Mouse (Mus musculus): ENCODE measurements around the gene Klhl22. TPM values are rescaled to one million over a fixed set of nuclear protein-coding genes. Genes with fewer than 3 reads are reported as not detected.

The Klhl22 gene
- total and polyA plus RNA-seq, 3 experiments: not detected

DNA sequence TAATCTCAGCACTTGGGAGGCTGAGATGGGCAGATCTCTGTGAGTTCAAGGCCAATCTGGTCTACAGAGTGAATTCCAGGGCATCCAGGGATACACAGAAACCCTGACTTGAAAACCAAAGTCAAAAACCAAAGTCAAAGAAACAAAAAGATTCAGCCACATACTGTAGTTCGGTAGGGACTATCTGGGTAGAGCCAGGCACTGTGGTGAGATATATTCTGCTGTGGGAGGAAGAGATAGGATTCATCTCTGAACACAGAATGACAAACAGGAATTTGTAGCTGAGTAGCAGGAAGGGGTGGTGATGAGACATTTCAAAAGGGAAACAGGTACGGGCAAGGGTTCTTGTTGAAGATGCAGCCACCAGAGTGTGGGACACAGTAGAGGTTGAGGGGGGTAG, 68.8 kb downstream of the Klhl22 start:
- dilution Hi-C loops (cut with MboI; ENCODE audit: extremely low pct_ligation_motif_present, extremely low pct_unique_long_range_greater_than_20kb, low sequenced_read_pairs): no loop called here
- H3K4me2 ChIP-seq (ENCODE audit: insufficient read depth, low read depth, poor library complexity, severe bottlenecking): no peak overlapping the region
- no peaks in the 10 kb centered on the region for H3K9me3 ChIP-seq (replicated peaks; ENCODE audit: low read length)
- no peaks in the 10 kb centered on the region for H3K79me2 ChIP-seq (replicated peaks; ENCODE audit: control insufficient read depth, extremely low read depth, insufficient read depth, poor library complexity, severe bottlenecking)
- TF ChIP-seq HCFC1 (IDR thresholded peaks at IDR 0.05; ENCODE audit: low read depth, low read length) (no peak), MAX (IDR thresholded peaks at IDR 0.05; ENCODE audit: low read length) (no peak), MXI1 (IDR thresholded peaks at IDR 0.05; ENCODE audit: low read depth, low read length) (no peak), IRF4 (IDR thresholded peaks at IDR 0.05; ENCODE audit: low read depth, low read length) (no peak), JUND (conservative IDR thresholded peaks at IDR 0.05; ENCODE audit: low read depth, low read length) (no peak), RCOR1 (conservative IDR thresholded peaks at IDR 0.05; ENCODE audit: low read depth, low read length) (no peak), USF2 (conservative IDR thresholded peaks at IDR 0.05; ENCODE audit: low read depth, low read length) (no peak), SMC3 (IDR thresholded peaks at IDR 0.05; ENCODE audit: low read depth, low read length) (no peak), JUN (IDR thresholded peaks at IDR 0.05; ENCODE audit: insufficient read depth, low read depth, low read length) (no peak), MAFK (IDR thresholded peaks at IDR 0.05; ENCODE audit: insufficient replicate concordance, low read length) (no peak), CTCF (conservative IDR thresholded peaks at IDR 0.05 in 1 of 2, IDR thresholded peaks at IDR 0.05 in 1 of 2; ENCODE audit: low read depth in 2 of 2, low read length in 2 of 2) (no peak), NRF1 (IDR thresholded peaks at IDR 0.05; ENCODE audit: low read depth, low read length) (no peak), USF1 (IDR thresholded peaks at IDR 0.05; ENCODE audit: low read depth, low read length) (no peak), ZKSCAN1 (IDR thresholded peaks at IDR 0.05; ENCODE audit: borderline replicate concordance, low read depth, low read length) (no peak), NELFE (IDR thresholded peaks at IDR 0.05; ENCODE audit: low read depth, low read length) (no peak), ETS1 (conservative IDR thresholded peaks at IDR 0.05; ENCODE audit: low read depth, low read length) (no peak), CHD1 (IDR thresholded peaks at IDR 0.05; ENCODE audit: low read depth, low read length) (no peak), ELF1 (IDR thresholded peaks at IDR 0.05; ENCODE audit: low read depth, low read length) (no peak), UBTF (IDR thresholded peaks at IDR 0.05; ENCODE audit: low read depth, low read length) (no peak)
- no peak overlapping the region for H3K27ac ChIP-seq (ENCODE audit: insufficient read depth, low read depth)
- no peak overlapping the region for H3K9ac ChIP-seq (ENCODE audit: insufficient read depth, low read depth)
- no peak overlapping the region for H3K4me3 ChIP-seq (replicated peaks in 1 of 3; ENCODE audit: low read depth in 2 of 3, low read length in 2 of 3, poor library complexity in 1 of 3)
- no peaks in the 10 kb centered on the region for H3K4me1 ChIP-seq (ENCODE audit: control insufficient read depth in 1 of 2, insufficient read depth in 2 of 2)
- in situ Hi-C loops (cut with MboI; ENCODE audit: low pct_ligation_motif_present, low pct_unique_long_range_greater_than_20kb, low sequenced_read_pairs): no loop called here
- DNase-seq (ENCODE audit: extremely low read depth): no peak
- H3K36me3 ChIP-seq (replicated peaks in 1 of 2; ENCODE audit: control insufficient read depth in 1 of 2, insufficient read depth in 1 of 2, low read length in 1 of 2): no peaks in the 10 kb centered on the region
- H3K27me3 ChIP-seq (replicated peaks): peaks cover 6% of the 10 kb centered on the region

DNA sequence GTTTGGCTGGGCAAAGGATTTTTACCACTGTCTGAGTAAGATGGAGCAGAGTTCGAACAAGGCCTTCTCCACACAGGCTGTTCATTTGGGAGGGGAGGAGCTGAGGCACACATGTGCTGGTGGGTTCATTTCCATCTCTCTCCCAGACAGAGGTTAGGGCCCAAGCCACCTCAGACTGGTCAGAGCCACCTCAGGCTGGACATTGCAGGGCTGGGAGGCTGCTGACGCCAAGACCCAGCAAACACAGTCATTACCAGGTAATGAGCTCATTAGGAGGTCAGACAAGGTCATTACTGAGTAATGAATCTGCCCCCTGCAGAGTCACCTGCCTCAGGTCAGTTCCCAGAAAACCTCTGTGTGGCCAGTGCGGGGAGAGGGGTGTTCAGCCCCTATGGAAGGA, 69.4 kb downstream of the Klhl22 start:
- Histone ChIP-seq H3K27ac (ENCODE audit: insufficient read depth, low read depth) (no peak overlapping the region), H3K4me1 (ENCODE audit: control insufficient read depth in 1 of 2, insufficient read depth in 2 of 2) (no peaks in the 10 kb centered on the region), H3K9me3 (replicated peaks; ENCODE audit: low read length) (peaks cover 2% of the 10 kb centered on the region), H3K36me3 (replicated peaks in 1 of 2; ENCODE audit: control insufficient read depth in 1 of 2, insufficient read depth in 1 of 2, low read length in 1 of 2) (no peaks in the 10 kb centered on the region), H3K9ac (ENCODE audit: insufficient read depth, low read depth) (no peak overlapping the region), H3K4me2 (ENCODE audit: insufficient read depth, low read depth, poor library complexity, severe bottlenecking) (no peak overlapping the region), H3K79me2 (replicated peaks; ENCODE audit: control insufficient read depth, extremely low read depth, insufficient read depth, poor library complexity, severe bottlenecking) (no peaks in the 10 kb centered on the region), H3K27me3 (replicated peaks) (peaks cover 6% of the 10 kb centered on the region), H3K4me3 (replicated peaks in 1 of 3; ENCODE audit: low read depth in 2 of 3, low read length in 2 of 3, poor library complexity in 1 of 3) (no peak overlapping the region)
- TF ChIP-seq CTCF (conservative IDR thresholded peaks at IDR 0.05 in 1 of 2, IDR thresholded peaks at IDR 0.05 in 1 of 2; ENCODE audit: low read depth in 2 of 2, low read length in 2 of 2): no peak
- TF ChIP-seq ETS1 (conservative IDR thresholded peaks at IDR 0.05; ENCODE audit: low read depth, low read length): no peak
- TF ChIP-seq CHD1 (IDR thresholded peaks at IDR 0.05; ENCODE audit: low read depth, low read length): no peak
- no peak for TF ChIP-seq NRF1 (IDR thresholded peaks at IDR 0.05; ENCODE audit: low read depth, low read length)
- TF ChIP-seq NELFE (IDR thresholded peaks at IDR 0.05; ENCODE audit: low read depth, low read length): no peak
- TF ChIP-seq ZMIZ1 (IDR thresholded peaks at IDR 0.05; ENCODE audit: low read depth, low read length): no peak
- no peak for TF ChIP-seq IRF4 (IDR thresholded peaks at IDR 0.05; ENCODE audit: low read depth, low read length)
- TF ChIP-seq MAZ (IDR thresholded peaks at IDR 0.05; ENCODE audit: low read depth, low read length): no peak
- TF ChIP-seq MEF2A (IDR thresholded peaks at IDR 0.05; ENCODE audit: borderline replicate concordance, low read depth, low read length): no peak
- TF ChIP-seq POLR2A (IDR thresholded peaks at IDR 0.05; ENCODE audit: low read depth, low read length): no peak
- no peak for TF ChIP-seq RAD21 (IDR thresholded peaks at IDR 0.05; ENCODE audit: low read depth, low read length)
- no peak for TF ChIP-seq POLR2AphosphoS2 (IDR thresholded peaks at IDR 0.05; ENCODE audit: low read depth, low read length)
- TF ChIP-seq MAFK (IDR thresholded peaks at IDR 0.05; ENCODE audit: insufficient replicate concordance, low read length): no peak
- no peak for TF ChIP-seq ZNF384 (IDR thresholded peaks at IDR 0.05; ENCODE audit: low read depth, low read length)
- DNase-seq (ENCODE audit: extremely low read depth): no peak
- in situ Hi-C loops (cut with MboI; ENCODE audit: low pct_ligation_motif_present, low pct_unique_long_range_greater_than_20kb, low sequenced_read_pairs) (no loop called here), dilution Hi-C loops (cut with MboI; ENCODE audit: extremely low pct_ligation_motif_present, extremely low pct_unique_long_range_greater_than_20kb, low sequenced_read_pairs) (no loop called here)

Data from CH12.LX (cell line).